Mouse (Mus musculus) gonadal fat pad, adult 2 months (tissue): ENCODE measurements around the gene Kremen2. TPM values are rescaled to one million over a fixed set of nuclear protein-coding genes. Genes with fewer than 3 reads are reported as not detected.

Source experiments
- DNase-seq: peaks from one replicate; pipeline ENCODE4 v3.0.0-alpha.2; 2012; ENCODE audit warnings: low read depth
- polyA plus RNA-seq: library from polyadenylated mRNA; depleted of rRNA; stranded (reverse); fragments of >200 nt; gene quantifications from 2 replicates; pipeline ENCODE4 v1.2.3, GENCODE M21; 2012

The Kremen2 gene
- polyA plus RNA-seq, 1 experiment, result 0.43 TPM

DNA sequence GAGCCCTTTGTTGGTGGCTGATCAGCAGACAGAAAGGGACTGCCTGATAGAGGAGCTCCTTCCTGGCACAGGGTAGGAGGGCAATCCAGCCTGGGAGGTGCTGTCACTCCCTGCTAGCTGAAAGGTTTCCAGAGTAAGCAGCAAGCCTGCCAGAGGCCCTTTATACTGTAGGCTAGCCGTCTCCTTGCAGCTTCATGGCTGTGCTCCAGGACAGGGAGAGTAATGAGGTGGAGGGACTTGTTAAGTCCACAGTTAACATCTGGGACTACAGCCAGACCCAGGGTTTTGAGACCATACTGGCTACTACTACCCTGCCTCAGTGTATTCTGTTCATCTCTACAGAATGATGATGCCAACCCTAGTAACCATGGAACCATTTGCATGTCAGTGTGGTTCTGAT, 11.3 kb downstream of the Kremen2 start:
- no peak for DNase-seq

DNA sequence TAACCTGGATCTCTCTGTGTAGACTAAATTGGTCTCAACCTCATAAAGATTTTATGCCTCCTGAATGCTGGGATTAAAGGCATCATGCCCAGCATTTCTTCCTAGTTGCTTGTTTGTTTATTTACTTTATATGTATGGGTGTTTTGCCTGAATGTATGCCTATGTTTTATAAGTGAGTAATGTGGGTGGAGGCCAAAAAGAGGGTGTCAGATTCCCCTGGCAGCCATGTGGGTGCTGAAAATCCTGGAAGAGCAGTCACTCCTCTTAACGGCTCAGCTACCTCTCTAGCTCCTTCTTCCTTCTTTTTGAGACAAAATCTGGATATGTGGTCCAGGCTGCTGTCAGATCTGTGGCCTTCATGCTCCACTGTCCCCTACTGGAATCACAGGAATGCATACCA, 15.2 kb downstream of the Kremen2 start:
- DNase-seq, result no peak

DNA sequence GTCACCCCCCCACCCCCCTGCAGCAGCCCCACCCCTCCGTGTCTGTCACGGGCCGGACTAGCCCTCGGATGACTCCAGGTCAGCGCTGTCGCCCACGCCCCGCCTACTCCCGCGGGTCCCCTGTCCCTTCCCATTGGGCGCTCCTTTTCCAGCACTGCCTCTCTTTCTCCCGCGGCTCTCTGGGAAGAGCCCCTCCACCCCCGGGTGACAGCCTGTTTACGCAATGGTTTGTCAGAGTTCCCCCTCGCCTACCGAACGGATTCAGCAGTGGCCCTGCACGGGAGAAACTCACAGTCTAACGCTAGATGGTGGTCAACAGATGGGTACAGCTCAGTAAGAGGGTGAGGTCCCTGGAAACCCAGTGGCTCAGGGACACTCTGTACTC, 18.9 kb downstream of the Kremen2 start:
- no peak for DNase-seq

DNA sequence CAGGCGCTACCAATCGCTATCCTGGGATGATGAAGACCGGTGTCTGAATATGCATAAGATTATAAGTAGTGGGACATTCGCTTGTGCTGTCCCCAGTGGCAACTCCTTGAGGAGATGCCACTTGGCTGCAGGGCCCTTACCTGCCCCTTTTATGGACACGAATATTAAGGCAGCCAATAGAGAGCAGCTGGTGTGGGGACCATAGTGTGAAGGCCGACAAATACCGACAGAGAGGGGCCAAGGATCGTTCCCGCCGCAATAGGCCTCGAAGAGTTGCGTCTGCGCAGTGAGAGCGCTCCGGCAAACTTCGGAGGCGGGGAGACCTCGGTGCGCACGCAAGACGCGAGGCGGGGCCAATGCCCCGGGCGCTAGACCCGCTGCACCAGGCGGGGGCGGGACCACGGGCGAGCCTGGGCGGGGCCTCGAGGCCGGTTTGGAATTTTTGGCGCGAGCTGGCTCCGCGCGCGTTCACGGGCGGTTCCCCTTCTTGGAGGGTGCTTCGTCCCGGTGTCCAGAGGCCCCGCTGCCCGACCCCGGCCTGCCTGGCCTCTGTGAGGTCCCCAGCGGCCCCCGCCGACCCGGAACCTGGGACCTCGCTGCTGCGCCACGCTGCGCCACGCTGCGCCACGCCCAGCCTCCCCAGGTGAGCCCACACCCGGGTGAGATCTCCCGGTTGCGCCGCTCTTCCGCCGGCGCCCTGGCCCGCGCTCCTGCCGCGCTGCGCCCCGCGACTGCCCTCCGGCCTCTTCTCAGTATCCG, 19.5 kb downstream of the Kremen2 start, which contains the start of gene Pkmyt1:
Gene Pkmyt1 (plus strand): TSS at position 338 of the 759 bp plus-strand sequence.
- DNase-seq, result no peak

DNA sequence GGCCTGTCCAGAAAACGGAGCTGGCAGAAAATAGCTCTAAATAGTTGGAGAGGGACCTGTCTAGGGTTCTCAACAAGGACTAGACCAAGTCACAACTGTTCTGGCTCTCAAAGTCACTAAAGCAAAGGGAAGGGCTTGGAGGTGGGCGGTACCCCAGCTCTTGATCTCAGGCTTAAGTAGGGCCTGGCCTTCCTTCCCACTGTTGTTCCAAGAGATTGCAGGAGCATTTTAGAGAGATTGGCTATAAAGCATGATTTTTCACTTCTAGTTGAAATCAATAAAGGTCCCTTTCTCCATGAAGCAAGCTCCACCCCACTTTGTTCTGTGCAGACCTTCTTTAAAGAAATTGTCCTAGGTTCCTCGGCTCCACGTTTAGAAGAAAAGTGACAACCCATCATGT, 20.2 kb downstream of the Kremen2 start:
- DNase-seq, result no peak

DNA sequence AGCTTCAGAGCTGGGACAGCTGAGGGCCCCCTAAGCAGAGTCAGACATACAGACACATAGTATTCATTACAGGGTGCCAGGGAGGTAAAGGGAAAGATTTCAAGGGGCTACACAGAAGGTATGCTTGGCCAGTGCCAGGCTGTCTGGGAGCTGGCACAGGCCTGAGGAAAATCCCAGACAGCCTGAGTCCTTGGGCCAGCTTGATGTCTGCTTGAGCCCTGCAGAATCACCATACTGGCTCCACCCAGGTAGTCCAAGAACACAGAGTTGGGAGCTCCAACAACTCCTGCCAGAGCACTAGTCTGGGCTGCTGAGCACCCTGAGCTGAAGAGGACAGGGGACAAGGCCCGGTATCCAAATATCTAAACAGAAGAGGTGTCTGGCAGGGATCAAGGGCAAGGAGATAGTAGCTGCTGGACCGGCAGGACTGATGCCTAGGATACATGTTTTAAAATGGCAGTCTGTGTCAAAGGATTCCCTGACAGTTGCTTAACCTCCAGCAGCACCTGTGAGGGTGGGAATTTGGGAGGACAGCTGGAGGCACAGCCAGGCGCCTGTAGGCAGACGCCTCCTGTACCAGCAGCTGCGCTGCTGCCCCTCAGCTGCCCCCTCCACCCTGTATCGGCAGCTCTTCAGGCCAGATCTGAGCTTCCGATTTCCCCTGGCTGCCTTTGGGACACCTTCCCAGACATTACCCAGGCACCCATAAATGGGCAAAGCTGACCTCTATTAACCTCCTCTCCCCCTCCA, 23.1 kb downstream of the Kremen2 start, which contains the start of gene 1520401A03Rik:
Gene 1520401A03Rik (minus strand): TSS at position 408 of the 750 bp plus-strand sequence.
- DNase-seq, result no peak

DNA sequence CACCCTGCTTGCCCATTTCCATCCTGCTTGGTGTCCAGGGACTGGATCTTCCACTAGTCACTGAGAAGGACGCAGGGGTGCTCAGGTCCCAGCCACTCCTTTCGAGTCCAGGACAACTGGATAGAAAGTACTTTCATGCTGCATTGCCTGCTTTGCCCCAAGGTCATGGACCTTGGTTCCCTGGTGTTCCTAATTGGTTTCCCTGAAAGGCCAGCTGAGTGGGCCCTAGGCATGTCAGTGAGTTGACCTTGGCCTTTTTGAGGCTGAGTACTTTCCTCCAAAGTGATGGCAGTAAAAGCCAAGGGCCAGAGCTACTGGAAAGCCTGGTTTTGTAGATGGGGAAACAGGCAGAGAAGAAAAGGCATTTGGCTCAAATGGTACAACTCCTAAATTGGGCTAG, 23.7 kb downstream of the Kremen2 start:
- no peak for DNase-seq

DNA sequence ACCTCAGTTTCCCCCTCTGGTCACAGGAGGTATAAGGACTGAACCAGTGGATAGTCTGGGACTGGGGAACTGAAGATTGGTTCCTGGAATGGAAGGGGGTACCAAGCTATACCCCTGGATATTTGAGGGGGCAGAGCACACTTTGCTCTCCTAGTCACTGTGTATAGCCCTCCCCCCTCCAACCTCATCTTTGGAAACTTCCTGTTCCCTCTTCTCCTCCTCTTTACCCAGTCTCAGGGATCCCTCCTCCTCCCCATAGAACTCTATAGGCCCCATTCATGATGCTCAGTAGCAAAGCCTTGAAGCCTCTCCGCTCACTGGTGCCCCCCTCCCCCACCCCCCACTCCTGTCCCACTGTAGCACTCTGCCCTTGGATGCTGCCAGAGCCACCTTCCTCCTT, 26.2 kb downstream of the Kremen2 start:
- no peak for DNase-seq

DNA sequence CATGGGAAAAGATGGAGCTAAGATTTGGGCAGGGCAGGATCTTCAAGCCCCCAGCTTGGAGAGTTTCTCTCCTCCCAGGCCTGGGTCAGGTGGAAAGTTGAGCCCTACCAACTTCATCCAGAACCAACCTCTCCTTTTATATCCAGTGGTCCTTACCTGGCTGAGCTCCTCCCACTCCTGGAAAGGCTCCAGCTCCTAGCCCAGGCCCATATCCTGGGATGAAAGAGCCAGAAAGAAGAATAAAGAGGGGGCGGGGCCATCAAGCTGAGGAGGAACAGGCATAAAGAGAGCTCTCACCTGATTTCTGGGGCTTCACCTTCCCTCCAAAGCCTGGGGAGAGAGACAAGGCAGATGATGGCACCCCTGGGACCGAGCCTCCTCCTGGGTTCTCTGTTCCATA, 28.6 kb downstream of the Kremen2 start:
- DNase-seq, result no peak

DNA sequence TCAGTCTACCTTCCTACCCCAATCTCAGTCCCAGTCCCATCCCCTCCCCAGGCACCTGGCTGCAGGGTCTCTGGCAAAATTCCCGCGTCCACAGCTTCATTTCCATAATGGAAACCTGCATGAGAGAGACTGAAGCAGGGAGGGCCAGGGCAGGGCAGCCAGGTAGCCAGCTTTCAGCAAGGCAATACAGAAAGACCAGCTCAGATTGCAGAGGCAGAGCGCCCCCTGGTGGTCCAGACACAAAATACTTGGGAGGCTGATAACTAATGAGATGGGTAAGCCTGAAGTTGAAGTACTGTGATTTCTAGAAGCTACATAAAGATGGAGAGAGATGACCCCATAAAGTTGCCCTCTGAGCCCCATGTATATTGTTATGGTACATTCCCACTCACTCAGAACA, 39.4 kb downstream of the Kremen2 start:
- no peak for DNase-seq

DNA sequence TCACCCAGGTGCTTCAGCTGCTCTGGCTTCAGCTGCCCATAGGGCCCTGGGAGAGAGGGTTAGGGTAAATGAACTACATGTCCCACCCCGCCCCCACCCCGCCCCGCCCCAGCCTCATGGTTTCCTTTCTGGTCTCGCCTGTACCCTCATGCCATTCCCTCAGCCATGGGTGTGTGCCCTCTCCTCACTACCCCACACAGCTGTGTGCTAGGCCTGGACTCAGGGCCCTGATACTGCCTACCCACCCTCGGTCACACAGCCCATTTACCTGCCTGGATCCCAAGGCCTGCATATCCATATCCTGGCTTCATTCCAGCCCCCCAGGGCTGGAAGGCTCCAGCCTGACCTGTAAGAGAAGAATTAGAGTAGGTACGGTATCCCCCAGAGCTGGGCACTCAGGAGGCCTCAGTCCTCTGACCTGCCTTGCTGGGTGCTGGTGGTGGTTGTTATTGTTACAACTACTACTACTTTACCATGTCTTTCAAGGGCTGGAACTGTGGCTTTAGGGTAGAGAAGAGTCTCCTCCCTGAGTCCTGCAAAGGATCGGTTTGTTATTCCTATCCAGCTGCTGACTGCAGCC, 40.0 kb downstream of the Kremen2 start:
- no peak for DNase-seq

DNA sequence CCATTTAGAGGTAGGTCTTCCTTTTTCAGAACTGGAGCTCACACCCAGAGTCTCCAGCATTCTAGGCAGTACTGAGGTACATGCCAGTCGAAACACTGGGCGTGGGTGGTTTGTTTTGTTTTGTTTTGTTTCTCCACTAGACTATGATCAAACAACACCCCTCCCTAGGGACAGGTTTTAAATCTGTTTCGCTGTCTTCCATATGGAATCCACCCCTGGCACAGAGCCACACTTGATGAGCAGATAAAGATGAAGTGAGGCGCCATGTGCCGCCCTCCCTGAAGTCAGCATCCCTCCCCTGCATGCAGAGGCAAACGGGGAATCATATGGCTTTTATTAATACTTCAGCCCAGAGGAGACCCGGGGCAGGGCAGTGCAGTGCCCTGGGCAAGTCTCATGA, 40.9 kb downstream of the Kremen2 start:
- no peak for DNase-seq

DNA sequence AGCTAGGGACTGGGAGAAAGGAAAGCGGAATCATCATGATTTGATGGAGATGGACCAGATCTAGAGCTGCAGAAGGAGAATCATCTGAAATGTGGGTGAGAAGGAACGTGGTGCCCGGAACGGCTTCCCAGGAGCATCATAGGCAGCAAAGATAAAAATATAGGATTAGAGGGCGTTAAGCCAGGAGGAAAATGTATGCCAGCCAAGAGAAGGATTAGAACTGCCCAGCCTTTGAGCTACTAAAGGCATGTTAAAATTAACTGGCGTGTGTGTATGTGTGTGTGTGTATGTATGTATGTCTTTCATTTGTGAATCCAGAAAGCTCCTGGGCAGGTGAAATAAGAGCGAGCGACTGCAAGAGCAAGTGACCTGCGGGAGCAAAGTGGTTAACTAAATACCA, 42.3 kb downstream of the Kremen2 start:
- DNase-seq, result no peak

DNA sequence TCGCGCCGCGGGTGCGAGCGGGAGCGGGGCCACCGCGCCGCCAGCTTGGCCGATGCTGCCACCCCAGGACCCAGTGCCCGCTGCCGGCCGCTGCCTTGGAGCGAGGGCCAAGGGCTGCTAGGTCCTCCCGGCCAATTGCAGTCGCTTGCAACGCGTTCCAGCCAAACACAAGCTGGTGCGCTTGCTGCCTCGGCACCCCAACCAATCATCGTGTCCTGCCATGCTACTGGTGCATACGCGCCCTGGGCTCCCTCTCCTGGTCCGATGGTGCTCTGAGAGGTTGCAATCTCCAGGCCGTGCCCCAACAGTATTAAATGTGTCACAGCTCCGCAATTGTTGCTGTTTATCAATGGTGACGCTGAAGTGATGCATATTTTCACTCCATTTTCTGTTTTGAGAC, 45.6 kb downstream of the Kremen2 start:
- DNase-seq, result no peak

DNA sequence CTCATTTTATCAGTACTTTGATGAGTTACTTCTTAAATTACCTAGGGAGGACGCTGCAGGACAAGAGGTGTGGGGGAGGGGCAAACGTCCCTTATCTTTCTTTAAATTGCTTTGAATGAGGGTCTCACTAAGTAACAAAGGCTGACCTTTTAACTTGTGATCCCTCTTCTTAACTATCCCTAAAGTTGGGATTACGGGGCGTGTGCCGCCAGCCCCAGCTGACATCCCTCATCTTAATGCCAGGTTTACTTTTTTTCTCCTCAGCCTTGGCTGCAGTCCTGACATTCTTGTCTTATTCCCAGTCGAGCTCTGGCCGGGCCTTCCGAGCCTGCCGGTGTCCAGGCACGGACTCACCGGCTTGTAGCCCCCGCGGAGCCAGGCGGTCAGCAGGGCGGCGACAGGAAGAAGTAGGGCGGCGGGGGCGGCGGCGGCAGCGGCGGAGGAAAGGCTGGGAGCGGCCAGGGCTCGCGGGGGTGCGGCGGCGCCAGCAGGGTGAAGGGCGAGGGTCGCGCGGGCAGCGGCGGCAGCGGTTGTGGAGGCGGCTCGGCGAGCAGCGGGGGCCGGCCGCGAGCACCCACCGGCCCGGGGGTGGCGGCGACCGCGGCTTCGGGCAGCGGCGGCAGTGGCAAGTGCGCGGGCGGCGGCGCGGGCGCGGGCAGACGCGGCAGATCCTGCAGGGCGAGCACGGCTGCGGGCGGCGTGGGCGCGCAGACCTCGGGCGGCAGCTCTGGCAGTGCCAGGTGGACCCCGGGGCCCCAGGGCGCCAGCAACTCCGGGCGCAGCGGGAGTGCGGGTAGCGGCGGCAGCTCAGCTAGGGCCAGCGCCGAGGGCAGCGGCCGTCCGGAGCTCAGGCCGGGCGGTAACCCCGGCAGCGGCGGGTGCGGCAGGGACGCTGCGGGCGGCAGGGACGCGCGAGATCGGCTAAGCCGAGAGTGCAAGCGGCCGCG, 46.2 kb downstream of the Kremen2 start:
- DNase-seq, result no peak

DNA sequence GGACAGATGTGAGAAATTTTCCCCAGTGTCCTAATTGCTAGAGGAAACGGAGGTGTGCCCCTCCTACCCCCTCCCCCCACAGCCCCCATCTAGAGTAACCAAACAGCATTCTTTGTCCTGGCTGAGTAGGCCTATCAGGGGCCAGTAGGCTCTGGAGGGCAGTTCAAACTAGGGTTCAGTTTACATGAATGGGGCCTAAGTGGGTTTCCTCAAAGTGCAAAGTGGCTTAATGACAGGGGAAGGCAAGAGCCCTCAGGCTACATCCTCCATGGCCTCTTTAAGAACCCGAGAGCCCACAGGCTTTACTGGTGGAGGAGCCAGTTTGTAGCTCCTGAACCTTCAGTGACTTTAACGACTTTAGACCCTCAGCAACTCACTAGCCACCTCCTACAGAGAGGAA, 49.8 kb downstream of the Kremen2 start:
- DNase-seq, result no peak

DNA sequence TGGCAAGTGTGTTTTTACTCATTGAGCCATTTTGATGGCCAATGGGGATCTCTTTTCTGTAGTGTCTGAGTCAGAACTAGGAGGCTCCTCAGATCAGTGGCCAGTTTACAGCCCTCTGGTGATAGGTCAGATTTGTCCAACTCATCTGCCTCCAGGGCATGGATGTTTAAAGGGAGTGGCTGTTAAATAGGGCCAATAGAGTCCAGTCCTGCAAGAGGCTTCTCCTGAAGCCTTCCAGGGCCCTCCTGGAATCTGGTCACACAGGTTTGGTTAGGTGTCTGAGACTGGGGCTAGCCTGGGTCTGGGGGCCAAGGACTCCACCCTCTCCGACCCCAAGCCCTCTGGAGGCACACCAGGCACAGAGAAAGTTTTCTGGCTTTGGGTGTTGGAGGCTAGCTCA, 51.1 kb downstream of the Kremen2 start:
- no peak for DNase-seq
